Mouse (Mus musculus) ovary, postnatal 10 days (tissue): ENCODE measurements around the gene Tax1bp3.

ENCODE experiments used
- DNase-seq: peaks from one replicate; pipeline ENCODE4 v3.0.0; 2022; ENCODE audit warnings: low spot score

Gene Tax1bp3

GRCm38 (mm10) chr11:73228881-73229280 is 52.0 kb downstream of the Tax1bp3 start:
- DNase-seq, result no peak

GRCm38 (mm10) chr11:73230081-73230480 is 53.2 kb downstream of the Tax1bp3 start:
- no peak for DNase-seq

GRCm38 (mm10) chr11:73232513-73232912 is 55.6 kb downstream of the Tax1bp3 start:
- no peak for DNase-seq
